Mouse (Mus musculus): ENCODE results near the gene Rprd1b.

Gene Rprd1b

GRCm38 (mm10) chr2:158146223-158146622 lies 117.9 kb downstream of the Rprd1b start, which contains the start of gene Tgm2:
TSS of gene Tgm2 (minus strand) at chr2:158146436.
- DNase-seq (ENCODE audit: low spot score in 2 of 2), result peak; percentile 59 to 66

- no peak for DNase-seq (ENCODE audit: low spot score in 2 of 2)
Measured at GRCm38 (mm10) chr2:158146971-158147370, 118.7 kb downstream of the Rprd1b start.

- DNase-seq (ENCODE audit: low spot score in 2 of 2), result no peak
Measured at GRCm38 (mm10) chr2:158151077-158151476, 122.8 kb downstream of the Rprd1b start.

- DNase-seq (ENCODE audit: low spot score in 2 of 2), result no peak
Measured at GRCm38 (mm10) chr2:158152685-158153309, 124.5 kb downstream of the Rprd1b start.

GRCm38 (mm10) chr2:158153728-158154343 lies 125.5 kb downstream of the Rprd1b start:
- DNase-seq (ENCODE audit: low spot score in 2 of 2), result no peak

- DNase-seq (ENCODE audit: low spot score in 2 of 2), result no peak
Measured at GRCm38 (mm10) chr2:158154641-158155040, 126.3 kb downstream of the Rprd1b start.

GRCm38 (mm10) chr2:158155101-158155500 lies 126.8 kb downstream of the Rprd1b start:
- no peak for DNase-seq (ENCODE audit: low spot score in 2 of 2)

- no peak for DNase-seq (ENCODE audit: low spot score in 2 of 2)
Measured at GRCm38 (mm10) chr2:158155615-158156014, 127.3 kb downstream of the Rprd1b start.

GRCm38 (mm10) chr2:158156487-158156886 lies 128.2 kb downstream of the Rprd1b start:
- DNase-seq (ENCODE audit: low spot score in 2 of 2), result no peak

- DNase-seq (ENCODE audit: low spot score in 2 of 2), result no peak
Measured at GRCm38 (mm10) chr2:158157654-158158053, 129.4 kb downstream of the Rprd1b start.

- no peak for DNase-seq (ENCODE audit: low spot score in 2 of 2)
Measured at GRCm38 (mm10) chr2:158159376-158160235, 131.3 kb downstream of the Rprd1b start.

GRCm38 (mm10) chr2:158161761-158162160 lies 133.5 kb downstream of the Rprd1b start:
- DNase-seq (ENCODE audit: low spot score in 2 of 2), result no peak

- DNase-seq (ENCODE audit: low spot score in 2 of 2), result no peak
Measured at GRCm38 (mm10) chr2:158163034-158163433, 134.7 kb downstream of the Rprd1b start.

- no peak for DNase-seq (ENCODE audit: low spot score in 2 of 2)
Measured at GRCm38 (mm10) chr2:158165776-158166175, 137.5 kb downstream of the Rprd1b start.

- no peak for DNase-seq (ENCODE audit: low spot score in 2 of 2)
Measured at GRCm38 (mm10) chr2:158166628-158167027, 138.3 kb downstream of the Rprd1b start.

GRCm38 (mm10) chr2:158167496-158168205 lies 139.4 kb downstream of the Rprd1b start:
- DNase-seq (ENCODE audit: low spot score in 2 of 2), result no peak

GRCm38 (mm10) chr2:158168741-158169211 lies 140.5 kb downstream of the Rprd1b start:
- DNase-seq (ENCODE audit: low spot score in 2 of 2), result no peak

GRCm38 (mm10) chr2:158169351-158169750 lies 141.1 kb downstream of the Rprd1b start:
- no peak for DNase-seq (ENCODE audit: low spot score in 2 of 2)

- no peak for DNase-seq (ENCODE audit: low spot score in 2 of 2)
Measured at GRCm38 (mm10) chr2:158169771-158170170, 141.5 kb downstream of the Rprd1b start.

GRCm38 (mm10) chr2:158170394-158170793 lies 142.1 kb downstream of the Rprd1b start:
- DNase-seq (ENCODE audit: low spot score in 2 of 2), result no peak

- no peak for DNase-seq (ENCODE audit: low spot score in 2 of 2)
Measured at GRCm38 (mm10) chr2:158174438-158174837, 146.1 kb downstream of the Rprd1b start.

GRCm38 (mm10) chr2:158174958-158175357 lies 146.7 kb downstream of the Rprd1b start:
- no peak for DNase-seq (ENCODE audit: low spot score in 2 of 2)
